Mouse (Mus musculus) CD8-positive naive resting alpha-beta T cell, adult 2 months (primary cell): ENCODE measurements around the gene Cmas.

Experiments used
- DNase-seq, 2 experiments: peaks; one replicate each; pipeline ENCODE4 v3.0.0; 2022; ENCODE audit warnings: low read depth in 2 of 2, low spot score in 2 of 2

Cmas gene

GRCm38 (mm10) chr6:142756507-142757333 is at the start of gene Cmas:
TSS of gene Cmas (plus strand) at chr6:142756686.
- peak; percentile 81 to 88 for DNase-seq

- no peak for DNase-seq
These were observed 49.8 kb upstream of the Cmas start for GRCm38 (mm10) chr6:142706688-142707087.

DNA sequence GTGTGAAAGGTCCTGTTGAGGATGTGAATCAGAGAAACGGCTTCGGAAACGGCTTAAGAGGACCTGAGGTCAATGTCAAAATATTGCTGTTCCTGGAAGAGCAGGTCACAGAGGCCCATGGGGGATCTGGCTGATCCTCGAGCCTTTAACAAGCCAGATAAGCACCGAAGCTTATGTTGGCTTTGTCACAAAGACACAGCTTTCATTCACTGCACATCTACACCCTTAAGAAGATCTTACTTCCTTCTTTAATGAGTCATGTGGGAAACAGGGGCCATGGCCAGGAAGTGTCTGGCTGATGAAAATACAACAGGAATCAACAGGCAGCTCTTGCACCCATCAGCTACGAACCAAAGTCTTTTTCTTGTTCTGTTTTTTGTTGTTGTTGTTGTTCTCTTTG is 48.1 kb upstream of the Cmas start:
- DNase-seq, result no peak

DNA sequence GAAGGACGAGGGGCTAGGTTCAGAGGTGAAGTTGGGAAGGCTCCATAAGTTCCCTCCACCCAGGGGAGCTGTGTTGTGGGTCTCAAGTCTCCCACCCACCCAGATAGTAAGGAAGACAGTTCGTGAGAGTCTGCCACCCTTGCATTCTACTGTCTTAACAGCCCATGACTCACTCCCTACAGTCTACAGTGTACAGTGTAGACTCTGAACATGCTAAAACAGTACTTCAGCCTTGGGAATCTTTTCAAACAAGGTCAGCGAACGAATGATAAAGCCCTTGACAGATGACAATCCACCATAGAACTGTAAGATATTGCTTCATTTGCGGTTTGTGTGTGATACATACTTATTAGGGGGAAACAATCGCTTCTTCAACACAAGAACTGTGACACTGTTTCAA is 45.8 kb upstream of the Cmas start:
- no peak for DNase-seq

- DNase-seq, result no peak
These were observed 45.4 kb upstream of the Cmas start for GRCm38 (mm10) chr6:142711106-142711505.

DNA sequence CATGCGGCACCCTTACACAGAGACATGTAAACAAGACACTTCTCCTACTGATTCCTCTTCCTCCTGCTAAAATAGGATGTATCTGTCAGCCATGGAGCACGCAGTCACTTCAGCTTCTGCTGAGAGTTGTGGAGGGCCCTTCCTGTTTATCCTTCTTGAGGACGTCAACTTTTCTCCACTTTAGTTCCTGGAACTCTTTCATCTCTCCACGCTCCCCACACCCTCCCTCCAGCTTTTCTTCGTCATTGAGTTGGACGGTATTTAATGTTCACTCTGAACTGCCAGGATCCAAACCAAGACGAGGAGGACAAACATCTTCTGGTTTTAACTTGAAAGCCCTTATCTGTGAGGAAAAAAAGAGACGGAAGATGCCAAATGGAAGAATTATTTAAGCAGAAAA is 41.5 kb upstream of the Cmas start:
- DNase-seq, result no peak

- no peak for DNase-seq
These were observed 39.3 kb upstream of the Cmas start for GRCm38 (mm10) chr6:142717186-142717585.

GRCm38 (mm10) chr6:142718167-142718566 is 38.3 kb upstream of the Cmas start:
- no peak for DNase-seq

GRCm38 (mm10) chr6:142720641-142721040 is 35.8 kb upstream of the Cmas start:
- DNase-seq, result no peak

DNA sequence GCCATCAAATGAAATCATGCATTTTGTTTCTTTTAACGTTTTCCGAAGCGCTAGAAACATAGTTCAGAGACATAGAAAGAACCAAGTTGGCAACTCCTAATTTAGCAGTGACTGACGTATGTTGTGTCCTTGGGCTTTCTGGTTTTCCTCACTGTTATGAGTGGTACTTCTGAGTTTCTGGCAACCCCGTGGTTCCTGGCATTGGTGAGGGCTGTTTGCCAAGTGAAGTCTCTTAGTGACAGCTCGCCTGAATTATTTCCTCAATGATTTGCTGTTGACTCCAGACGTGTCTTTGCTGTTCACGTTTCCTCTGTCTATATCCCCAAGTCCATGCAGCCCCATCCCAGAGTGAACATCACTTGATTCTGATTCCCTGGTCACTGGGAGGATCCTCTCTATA is 34.8 kb upstream of the Cmas start:
- no peak for DNase-seq

- no peak for DNase-seq
These were observed 30.5 kb upstream of the Cmas start for GRCm38 (mm10) chr6:142726032-142726431.

DNA sequence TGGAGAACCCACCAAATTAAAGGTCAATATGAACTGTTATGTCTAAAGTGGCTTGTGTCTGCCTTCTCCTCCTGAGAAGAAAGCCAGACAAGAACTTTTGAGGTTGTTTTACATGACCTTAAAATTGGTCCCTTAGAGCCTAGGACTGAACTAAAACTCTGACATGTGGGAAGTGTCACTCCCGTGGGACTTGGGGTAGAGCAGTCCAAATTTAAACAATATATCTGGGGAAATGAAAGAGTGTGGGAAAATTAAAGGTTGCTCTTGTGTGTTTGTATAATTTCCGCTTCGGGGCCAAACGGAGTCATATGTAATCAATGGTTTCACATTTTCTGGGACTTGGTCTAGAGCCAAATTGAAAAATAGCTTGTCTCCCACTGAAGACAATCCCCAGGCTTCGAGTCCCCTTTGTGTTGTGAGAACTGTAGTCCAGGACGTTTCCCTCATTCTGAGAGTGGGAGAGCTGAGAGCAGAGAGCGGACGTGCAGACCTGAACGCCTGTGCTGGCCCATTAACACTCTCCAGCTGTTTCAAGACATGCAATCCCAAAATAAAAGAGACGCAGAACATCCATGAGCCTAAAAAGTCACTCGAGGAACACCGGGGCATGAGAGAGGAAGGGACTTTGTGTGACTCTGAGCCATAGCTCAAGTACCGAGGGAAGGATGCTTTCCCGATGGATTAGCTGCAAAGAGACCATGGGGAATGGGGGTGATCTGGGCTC is 23.8 kb upstream of the Cmas start:
- no peak for DNase-seq

- peak; percentile 27 to 40 for DNase-seq
These were observed 21.0 kb upstream of the Cmas start for GRCm38 (mm10) chr6:142735302-142736005.

DNA sequence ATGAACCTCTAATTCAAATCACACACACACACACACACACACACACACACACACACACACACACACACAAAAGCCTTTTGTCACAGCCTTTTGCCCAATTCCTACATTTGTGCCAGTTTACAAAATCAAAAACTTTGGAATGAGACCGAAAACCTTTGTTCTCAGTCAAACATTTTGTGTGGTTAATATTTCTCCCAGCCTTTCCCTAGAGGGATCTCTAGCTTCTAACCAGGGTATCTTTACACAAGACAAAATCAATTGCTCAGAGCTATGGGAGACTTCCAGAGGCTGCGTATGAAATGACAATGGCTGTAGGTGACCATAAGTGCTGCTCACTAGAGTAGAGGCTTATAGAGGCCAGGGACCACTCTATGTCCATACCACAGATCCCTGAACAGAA is 18.3 kb upstream of the Cmas start:
- DNase-seq, result no peak

DNA sequence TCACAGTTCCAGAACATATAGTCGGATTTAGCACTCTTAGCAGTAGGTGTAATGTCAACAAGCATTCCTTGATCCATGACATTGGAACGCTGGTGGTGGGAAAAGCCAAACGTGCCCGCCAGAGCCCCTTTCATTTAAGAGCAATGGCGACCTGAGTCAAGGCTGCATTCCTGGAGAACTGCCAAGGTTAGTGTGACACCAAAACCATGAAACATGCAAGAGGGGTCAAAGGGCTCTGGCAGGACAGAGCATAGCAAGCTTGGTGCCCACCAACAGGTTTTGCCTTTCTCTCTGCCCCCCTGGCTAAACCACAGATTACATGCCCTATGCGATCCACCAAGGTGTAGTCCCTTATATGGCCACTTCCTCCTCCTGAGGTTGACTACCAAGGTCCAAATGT is 17.8 kb upstream of the Cmas start:
- no peak for DNase-seq

GRCm38 (mm10) chr6:142741763-142742162 is 14.7 kb upstream of the Cmas start:
- DNase-seq, result no peak

DNA sequence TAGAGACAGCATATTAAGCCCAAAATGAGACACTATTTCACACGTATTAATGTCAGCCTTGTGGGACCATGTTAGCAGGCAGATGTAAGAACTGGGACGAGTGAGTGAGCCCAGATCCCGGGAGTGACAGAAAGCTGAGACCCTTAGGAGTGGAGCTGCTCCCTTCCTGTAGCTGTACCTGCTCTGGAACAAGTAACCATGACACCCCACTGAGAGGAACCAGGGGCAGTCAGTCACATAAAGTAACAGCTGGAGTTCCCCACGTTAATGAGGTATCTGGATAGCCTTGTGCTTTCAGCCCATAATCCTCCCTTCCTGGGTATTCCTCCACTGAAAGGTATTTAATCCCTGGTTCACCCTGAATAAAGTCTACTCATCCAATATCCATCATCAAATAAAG is 13.3 kb upstream of the Cmas start:
- no peak for DNase-seq

DNA sequence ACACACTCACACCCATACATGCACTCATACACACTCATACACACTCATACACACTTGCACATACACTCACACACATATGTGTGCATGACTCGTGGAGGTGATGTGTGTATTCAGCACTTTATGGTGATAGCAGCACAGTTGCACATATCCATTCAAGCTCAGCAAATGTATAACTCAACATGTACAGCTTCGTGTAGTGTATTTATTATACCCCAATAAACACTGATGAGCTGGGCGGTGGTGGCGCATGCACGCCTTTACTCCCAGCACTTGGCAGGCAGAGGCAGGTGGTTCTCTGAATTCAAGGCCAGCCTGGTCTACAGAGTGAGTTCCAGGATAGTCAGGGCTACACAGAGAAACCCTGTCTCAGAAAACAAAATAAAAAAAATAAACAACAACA is 11.0 kb upstream of the Cmas start:
- no peak for DNase-seq

DNA sequence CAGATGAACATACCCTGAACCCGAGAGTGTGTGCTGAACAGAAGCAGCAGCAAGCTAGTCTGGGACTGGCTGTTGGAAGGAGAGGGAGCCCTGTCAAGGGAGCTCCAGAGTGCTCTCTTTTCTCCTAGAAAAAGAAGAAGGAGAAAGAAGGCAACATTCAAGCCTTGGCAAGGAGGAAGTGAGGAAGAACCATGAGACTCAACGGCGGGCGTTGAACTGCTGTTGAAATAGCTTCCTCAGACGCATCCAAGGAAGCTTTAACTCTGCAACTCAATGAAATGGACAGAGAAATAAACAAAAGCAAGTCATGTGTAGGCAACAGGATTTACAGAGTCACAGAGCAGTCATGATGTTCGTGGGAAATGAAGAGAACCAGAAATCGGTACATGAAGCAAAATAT is 9.7 kb upstream of the Cmas start:
- DNase-seq, result no peak

DNA sequence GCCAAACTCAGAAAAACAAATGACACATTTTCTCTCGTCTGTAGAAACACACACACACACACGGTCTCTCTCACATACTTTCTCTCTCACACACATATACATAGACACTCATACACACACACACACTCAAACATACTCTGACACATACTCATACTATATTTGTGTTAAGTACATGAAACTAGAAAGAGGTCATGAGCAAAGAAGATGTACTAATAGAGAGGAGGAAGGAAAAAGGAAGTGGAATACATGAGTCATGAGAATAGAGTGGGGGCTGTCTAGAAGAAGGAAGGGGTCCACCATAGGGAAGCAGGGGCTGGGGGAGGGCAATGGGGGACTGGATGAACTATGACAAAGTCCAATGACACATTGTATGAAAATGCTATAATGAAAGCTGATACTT is 9.3 kb upstream of the Cmas start:
- DNase-seq, result no peak

- no peak for DNase-seq
These were observed 8.3 kb upstream of the Cmas start for GRCm38 (mm10) chr6:142748057-142748708.
